14 mouse cellular contexts compared by ENCODE assay signal in the genomic region with DNA sequence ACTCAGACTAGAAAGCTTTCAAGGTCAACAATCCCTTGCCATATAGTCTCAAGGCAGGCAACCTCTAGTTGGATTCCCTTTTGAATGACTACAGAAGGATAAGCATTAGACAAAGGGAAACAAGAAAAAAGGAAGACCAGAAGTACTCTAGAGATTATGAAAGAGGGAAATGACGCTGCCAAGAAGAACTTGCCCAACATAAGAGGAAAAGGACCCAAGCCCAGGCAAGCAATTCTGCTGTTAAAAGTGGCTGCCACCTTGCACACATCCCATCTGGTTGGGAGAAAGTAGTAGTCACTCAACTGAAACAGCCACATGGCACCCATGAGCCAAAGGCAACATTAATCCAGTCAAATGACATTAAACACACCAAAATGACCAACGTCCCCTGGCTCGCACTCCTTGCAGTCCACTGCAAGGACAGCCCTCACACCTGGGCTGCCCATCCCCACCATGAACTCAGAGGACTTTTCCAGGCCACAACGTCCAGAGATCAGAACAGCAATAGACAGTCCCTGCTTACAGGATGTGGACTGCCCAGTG. TPM values are rescaled to one million over a fixed set of nuclear protein-coding genes. Genes with fewer than 3 reads are reported as not detected.
DNase-seq lines count a peak whose midpoint lies in the region; ATAC-seq and TF ChIP-seq lines count a peak whose summit lies in the region.
"Had no signal": no experiment of that assay in that cellular context is flagged by ENCODE, and none has a peak within 500 bp of the region (broad histone marks: within the 10 kb centered on the region; RNA-seq: fewer than 3 reads in every experiment).

No protein-coding gene starts in this region.

- no peak overlapping the region for H3K9ac ChIP-seq in MEL (ENCODE audit: control insufficient read depth, low read depth, low read length, poor library complexity, severe bottlenecking)
- H3K9ac ChIP-seq: embryonic facial prominence, embryonic 13.5 days; neural tube, embryonic 12.5 days had no signal

- TF ChIP-seq RAD21 in MEL (IDR thresholded peaks at IDR 0.05; ENCODE audit: low read depth, low read length) = no peak

- peaks cover 2 to 16% of the 10 kb centered on the region in 2 experiments; a peak in 3 of 4 replicates for H3K36me3 ChIP-seq in MEL (ENCODE audit: control insufficient read depth in 1 of 2, insufficient read depth in 2 of 2, low read length in 2 of 2)
- H3K36me3 ChIP-seq: embryonic facial prominence, embryonic 13.5 days; neural tube, embryonic 12.5 days had no signal

- peaks cover 13 to 20% of the 10 kb centered on the region in 2 experiments for H3K4me1 ChIP-seq in MEL (ENCODE audit: control insufficient read depth in 1 of 2, insufficient read depth in 2 of 2, low read length in 2 of 2)

- H3K27me3 ChIP-seq in MEL (ENCODE audit: control insufficient read depth in 1 of 2, insufficient read depth in 2 of 2, low read length in 2 of 2) = no peaks in the 10 kb centered on the region
- H3K27me3 ChIP-seq: embryonic facial prominence, embryonic 13.5 days; neural tube, embryonic 12.5 days had no signal

- no peaks in the 10 kb centered on the region for H3K9me3 ChIP-seq in MEL (replicated peaks; ENCODE audit: insufficient read depth, low read length)
- H3K9me3 ChIP-seq: embryonic facial prominence, embryonic 13.5 days; neural tube, embryonic 12.5 days had no signal

- no peak overlapping the region for H3K27ac ChIP-seq in MEL (ENCODE audit: control insufficient read depth, low read depth, low read length)
- H3K27ac ChIP-seq: embryonic facial prominence, embryonic 13.5 days; neural tube, embryonic 12.5 days had no signal

- H3K4me3 ChIP-seq in MEL (ENCODE audit: control insufficient read depth in 1 of 2, insufficient read depth in 1 of 2, low read depth in 2 of 2, low read length in 2 of 2) = no peak overlapping the region
- H3K4me3 ChIP-seq: embryonic facial prominence, embryonic 13.5 days; neural tube, embryonic 12.5 days had no signal

- peak; percentile 36 for DNase-seq in kidney, adult 18-20 months
- no peak for DNase-seq in kidney, adult 9 months
- DNase-seq in 416B (ENCODE audit: low read depth) (peak; percentile 73), MEL (ENCODE audit: low read depth, low spot score) (peak; percentile 55)
- no peak for DNase-seq in thymus, postnatal 25 days
- no peak for DNase-seq in embryo, embryonic 11 days
- DNase-seq: cerebellum, adult 11 months; gastrocnemius, postnatal 14 days; kidney, postnatal 10 days had no signal

- no peak for TF ChIP-seq POLR2A in MEL (IDR thresholded peaks at IDR 0.05; ENCODE audit: control insufficient read depth in 1 of 2, insufficient read depth in 1 of 2, low read depth in 1 of 2, low read length in 2 of 2, poor library complexity in 1 of 2)

- peak; percentile 86 for ATAC-seq in megakaryocyte, adult 5-6 weeks (ENCODE audit: poor library complexity, severe bottlenecking)
- ATAC-seq: hindbrain, embryonic 16.5 days; midbrain, embryonic 16.5 days had no signal

- H3K79me2 ChIP-seq in MEL (ENCODE audit: control insufficient read depth, insufficient read depth, low read length, poor library complexity) = peaks cover 39% of the 10 kb centered on the region

- no peak for TF ChIP-seq CTCF in MEL (IDR thresholded peaks at IDR 0.05 in 2 of 3, conservative IDR thresholded peaks at IDR 0.05 in 1 of 3; ENCODE audit: control insufficient read depth in 1 of 3, insufficient read depth in 1 of 3, low read depth in 2 of 3, low read length in 3 of 3, poor library complexity in 1 of 3, severe bottlenecking in 1 of 3)

- TF ChIP-seq EP300 in MEL (IDR thresholded peaks at IDR 0.05; ENCODE audit: low read depth in 1 of 2, low read length in 2 of 2) = peak; percentile 25 to 53; a peak in 3 of 4 replicates

TF ChIP-seq in MEL, 35 proteins besides CTCF, POLR2A, EP300 and RAD21:
- TF ChIP-seq TAL1 (IDR thresholded peaks at IDR 0.05; ENCODE audit: low read length) = peak; percentile 21; the same call in 1 of the 2 replicates
- TF ChIP-seq TCF12 (IDR thresholded peaks at IDR 0.05; ENCODE audit: low read depth, low read length) = 0 out of 2 replicates have a peak, but pooled peaks have one; percentile 12
- TF ChIP-seq USF2 (IDR thresholded peaks at IDR 0.05; ENCODE audit: borderline replicate concordance in 1 of 2, insufficient read depth in 1 of 2, low read depth in 1 of 2, low read length in 2 of 2) = no peak
TF ChIP-seq in MEL: peak in this region for 2.

RNA-seq across cellular contexts. Expression of a gene that starts 21.8 kb away (rescaled TPM):
- total RNA-seq in MEL (2012; rRNA removed) = 58.7 and 64.7 TPM in 2 replicates
- 100 to 1,000 TPM; 103 to 425 TPM for polyA plus RNA-seq in MEL (2012; ENCODE audit: insufficient read depth in 1 of 2, insufficient read length in 2 of 2, low read depth in 1 of 2, low replicate concordance in 2 of 2, missing spikeins in 1 of 2)
- total RNA-seq in megakaryocyte, adult 5-6 weeks (2015) = 71.9 and 75.0 TPM in 2 replicates
- 112 and 115 TPM in 2 replicates for total RNA-seq in megakaryocyte, adult 5-6 weeks (2017)

Comparison
In these comparisons a context has a peak if more than half of its experiments do, and no peak if none do; other contexts are left out.
1. DNase-seq: peak in kidney, adult 18-20 months (single experiment), 416B (single experiment) and MEL (single experiment); none in kidney, adult 9 months (single experiment), thymus, postnatal 25 days (single experiment) and embryo, embryonic 11 days (single experiment).